Mouse (Mus musculus) midbrain, embryonic 14.5 days (tissue): ENCODE results near the gene Tcf20. TPM values are rescaled to one million over a fixed set of nuclear protein-coding genes. Genes with fewer than 3 reads are reported as not detected.

Experiments
- ATAC-seq: fragments of 200-750 bp; cut with Nextera tagmentation; 2 replicates; pipeline ENCODE4 v1.8.0; 2017; ENCODE audit warnings: moderate number of reproducible peaks, moderate library complexity; ENCODE audit not compliant: low FRiP score, low TSS enrichment
- DNase-seq: peaks from one replicate; pipeline ENCODE4 v3.0.0-alpha.2; 2015
- H3K27ac ChIP-seq: fragments of 300-500 bp; sonication (generic); replicated peaks from 2 replicates; pipeline ENCODE4 v1.5.1; 2014; ENCODE audit warnings: mild to moderate bottlenecking, low read depth, low read length, moderate library complexity
- H3K27me3 ChIP-seq: fragments of 300-500 bp; sonication (generic); 2 replicates; pipeline ENCODE4 v1.6.1; 2014; ENCODE audit warnings: low read length, control low read depth, mixed read lengths; ENCODE audit not compliant: control insufficient read depth, insufficient read depth
- H3K36me3 ChIP-seq: fragments of 300-500 bp; sonication (generic); 2 replicates; pipeline ENCODE4 v1.6.1; 2014; ENCODE audit warnings: low read length, control low read depth; ENCODE audit not compliant: control insufficient read depth, insufficient read depth
- H3K4me1 ChIP-seq: fragments of 300-500 bp; sonication (generic); 2 replicates; pipeline ENCODE4 v1.6.1; 2014; ENCODE audit warnings: mild to moderate bottlenecking, antibody characterized with exemption, low read length, control low read depth; ENCODE audit not compliant: control insufficient read depth, insufficient read depth
- H3K4me2 ChIP-seq: fragments of 300-500 bp; sonication (generic); 2 replicates; pipeline ENCODE4 v1.6.1; 2014; ENCODE audit warnings: mild to moderate bottlenecking, low read length, moderate library complexity
- H3K4me3 ChIP-seq: fragments of 300-500 bp; sonication (generic); replicated peaks from 2 replicates; pipeline ENCODE4 v1.5.1; 2014; ENCODE audit warnings: low read depth, low read length
- H3K9ac ChIP-seq: fragments of 300-500 bp; sonication (generic); replicated peaks from 2 replicates; pipeline ENCODE4 v1.6.1; 2014; ENCODE audit warnings: mild to moderate bottlenecking, low read length, moderate library complexity
- H3K9me3 ChIP-seq: fragments of 300-500 bp; sonication (generic); 2 replicates; pipeline ENCODE4 v1.6.1; 2016; ENCODE audit warnings: low read length, control low read depth, mixed read lengths; ENCODE audit not compliant: control insufficient read depth
- WGBS: fragments of 180-500 bp; shearing (Covaris S2); extraction: QIAGEN DNeasy Blood & Tissue Kit; methylation state at CpG from one replicate; pipeline ENCODE4 v1.1.7; 2014; 5-methylcytosine and 5-hydroxymethylcytosine counted together
- polyA plus RNA-seq: library from polyadenylated mRNA; unstranded; fragments of >200 nt; fragmentation: Nextera tagmentation; extraction: Ambion mirVana; gene quantifications from 2 replicates; pipeline ENCODE4 v1.2.1, GENCODE M21; 2014

Gene Tcf20
- polyA plus RNA-seq, 1 experiment from 2014 or later: 18.0 TPM

- peaks cover 6% of the 10 kb centered on the region; the same call in 1 of the 2 replicates for H3K27me3 ChIP-seq
- DNase-seq: peak; percentile 86
- ATAC-seq: peak; percentile 53
- peak overlapping the region; percentile 15; the same call in 1 of the 2 replicates for H3K4me3 ChIP-seq
- peaks cover 4% of the 10 kb centered on the region; the same call in 1 of the 2 replicates for H3K36me3 ChIP-seq
- H3K9me3 ChIP-seq: no peaks in the 10 kb centered on the region
- H3K4me2 ChIP-seq: peak overlapping the region; percentile 80
- WGBS: under 1% methylated on average over 16 of the region's 16 CpGs
- peak overlapping the region; percentile 41 for H3K9ac ChIP-seq
- H3K4me1 ChIP-seq: peaks cover 76% of the 10 kb centered on the region
- peak overlapping the region; percentile 84 for H3K27ac ChIP-seq
Measured at GRCm38 (mm10) chr15:82958253-82958701, 29.4 kb downstream of the Tcf20 start.

GRCm38 (mm10) chr15:82956721-82957120, 31.0 kb downstream of the Tcf20 start:
- ATAC-seq (no peak), DNase-seq (no peak)
- peaks cover 81% of the 10 kb centered on the region for H3K4me1 ChIP-seq
- no peaks in the 10 kb centered on the region for H3K9me3 ChIP-seq
- no peak overlapping the region for H3K4me3 ChIP-seq
- H3K36me3 ChIP-seq: peaks cover 4% of the 10 kb centered on the region; the same call in 1 of the 2 replicates
- H3K27ac ChIP-seq: 0 out of 2 replicates have a peak overlapping the region, but pooled peaks have one; percentile 13
- H3K27me3 ChIP-seq: peaks cover 6% of the 10 kb centered on the region; the same call in 1 of the 2 replicates
- H3K4me2 ChIP-seq: no peak overlapping the region
- 56% methylated on average over 4 of the region's 4 CpGs for WGBS
- no peak overlapping the region; the same call in 1 of the 2 replicates for H3K9ac ChIP-seq

DNA sequence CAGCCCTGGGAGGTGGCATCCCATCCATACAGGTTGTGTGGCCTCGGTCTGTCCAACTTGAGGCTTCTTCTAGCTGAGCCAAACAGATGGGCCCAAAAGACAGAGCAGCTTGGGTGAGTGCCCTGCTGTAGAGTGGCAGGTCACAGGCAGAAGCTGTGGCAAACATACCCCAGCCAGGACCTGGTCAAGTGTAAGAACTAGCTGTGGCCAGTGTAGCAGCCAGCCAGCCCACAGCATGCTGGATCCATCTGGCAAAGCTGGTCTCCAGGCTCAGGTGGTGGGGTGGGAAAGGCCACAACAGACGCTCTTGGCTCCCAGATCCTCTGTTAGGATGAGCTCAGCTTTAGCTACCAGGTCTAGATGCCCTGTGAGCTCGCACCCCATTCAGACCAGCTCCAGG, 31.4 kb downstream of the Tcf20 start:
- Histone ChIP-seq H3K4me2 (no peak overlapping the region), H3K36me3 (peaks cover 4% of the 10 kb centered on the region; the same call in 1 of the 2 replicates), H3K27ac (no peak overlapping the region), H3K4me1 (peaks cover 78% of the 10 kb centered on the region), H3K4me3 (no peak overlapping the region), H3K9me3 (no peaks in the 10 kb centered on the region), H3K9ac (no peak overlapping the region), H3K27me3 (peaks cover 3% of the 10 kb centered on the region; the same call in 1 of the 2 replicates)
- no peak for DNase-seq
- 88% methylated on average over 3 of the region's 3 CpGs for WGBS
- ATAC-seq: no peak

DNA sequence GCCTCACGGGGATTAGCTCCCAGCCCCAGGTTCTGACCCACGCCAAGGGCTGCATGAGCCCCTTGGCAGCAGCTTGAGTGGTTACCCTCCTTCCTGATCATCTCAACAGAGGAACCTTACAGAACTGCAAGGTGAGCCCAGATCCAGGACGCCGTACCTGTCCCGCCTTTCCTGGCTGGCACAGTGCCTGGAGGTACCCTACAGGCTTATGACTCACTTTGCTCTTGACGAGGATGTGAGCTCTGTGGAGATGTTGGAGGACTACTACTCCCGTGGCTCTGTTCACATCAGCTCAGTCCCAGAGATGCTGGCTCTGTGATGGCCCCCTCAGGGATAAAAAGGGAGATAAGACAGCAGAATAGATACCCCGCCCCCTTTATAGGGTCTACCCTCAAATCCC, 32.4 kb downstream of the Tcf20 start:
- DNase-seq: no peak
- no peak overlapping the region for H3K9ac ChIP-seq
- no peak for ATAC-seq
- H3K4me2 ChIP-seq: no peak overlapping the region
- peaks cover 77% of the 10 kb centered on the region for H3K4me1 ChIP-seq
- no peak overlapping the region for H3K4me3 ChIP-seq
- peaks cover 4% of the 10 kb centered on the region; the same call in 1 of the 2 replicates for H3K36me3 ChIP-seq
- no peaks in the 10 kb centered on the region for H3K9me3 ChIP-seq
- WGBS: 82% methylated on average over 8 of the region's 8 CpGs
- H3K27me3 ChIP-seq: peaks cover 4% of the 10 kb centered on the region; the same call in 1 of the 2 replicates
- H3K27ac ChIP-seq: no peak overlapping the region

DNA sequence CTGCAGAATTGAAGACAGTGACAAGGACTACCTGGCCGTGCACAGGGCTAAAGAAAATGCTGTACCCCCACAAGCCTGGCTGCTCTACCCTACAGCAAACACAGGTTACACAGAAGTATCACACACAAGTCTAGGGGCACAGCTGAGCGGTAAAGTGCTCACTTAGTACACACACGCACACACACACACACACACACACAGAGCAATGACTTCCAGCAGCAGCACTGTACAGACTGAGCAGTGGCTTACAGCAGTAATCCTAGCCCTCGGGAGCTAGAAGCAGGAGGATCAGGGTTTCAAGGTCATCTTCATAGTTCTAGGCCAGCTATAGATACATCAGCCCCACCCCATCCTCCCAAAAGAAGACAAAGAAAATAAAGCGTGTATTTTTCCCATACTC, 33.6 kb downstream of the Tcf20 start:
- Histone ChIP-seq H3K4me1 (peaks cover 68% of the 10 kb centered on the region), H3K9ac (peak overlapping the region; percentile 9; the same call in 1 of the 2 replicates), H3K27me3 (peaks cover 4% of the 10 kb centered on the region; the same call in 1 of the 2 replicates), H3K4me3 (no peak overlapping the region), H3K4me2 (no peak overlapping the region), H3K9me3 (no peaks in the 10 kb centered on the region), H3K27ac (no peak overlapping the region), H3K36me3 (peaks cover 4% of the 10 kb centered on the region; the same call in 1 of the 2 replicates)
- WGBS: 66% methylated on average over 5 of the region's 5 CpGs
- no peak for ATAC-seq
- no peak for DNase-seq

GRCm38 (mm10) chr15:82953096-82953495, 34.6 kb downstream of the Tcf20 start:
- peak overlapping the region; percentile 23; the same call in 1 of the 2 replicates for H3K9ac ChIP-seq
- H3K4me1 ChIP-seq: peaks cover 64% of the 10 kb centered on the region
- no peak overlapping the region for H3K4me3 ChIP-seq
- 19% methylated on average over 4 of the region's 4 CpGs for WGBS
- no peak for ATAC-seq
- H3K27ac ChIP-seq: peak overlapping the region; percentile 70
- no peak for DNase-seq
- peak overlapping the region; percentile 24; the same call in 1 of the 2 replicates for H3K4me2 ChIP-seq
- peaks cover 4% of the 10 kb centered on the region; the same call in 1 of the 2 replicates for H3K27me3 ChIP-seq
- H3K9me3 ChIP-seq: no peaks in the 10 kb centered on the region
- peaks cover 4% of the 10 kb centered on the region; the same call in 1 of the 2 replicates for H3K36me3 ChIP-seq

DNA sequence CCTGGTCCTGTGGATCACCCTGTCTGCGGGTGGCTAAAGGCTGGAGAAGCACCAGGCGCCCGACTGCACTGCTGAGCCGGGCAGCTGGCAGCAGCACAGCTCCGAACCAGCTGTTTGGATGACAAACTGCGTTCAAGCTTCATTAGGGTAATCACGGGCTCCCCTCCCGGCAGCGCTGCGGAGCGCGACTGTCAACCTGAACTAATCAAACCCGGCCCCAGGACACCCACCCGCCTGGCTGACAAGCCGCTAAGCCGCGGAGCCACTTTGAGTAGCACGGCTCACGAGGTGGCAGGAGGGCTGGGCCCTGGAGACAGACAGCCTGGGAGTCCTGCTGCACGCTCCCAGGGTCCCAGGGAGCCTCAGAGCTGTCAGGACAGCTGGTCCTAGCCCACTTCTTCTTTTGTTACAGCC, 35.4 kb downstream of the Tcf20 start:
- H3K36me3 ChIP-seq: peaks cover 4% of the 10 kb centered on the region; the same call in 1 of the 2 replicates
- H3K27ac ChIP-seq: peak overlapping the region; percentile 70
- peaks cover 60% of the 10 kb centered on the region for H3K4me1 ChIP-seq
- H3K4me3 ChIP-seq: no peak overlapping the region
- DNase-seq: peak; percentile 88
- H3K9ac ChIP-seq: peak overlapping the region; percentile 44
- 2% methylated on average over 20 of the region's 20 CpGs for WGBS
- H3K4me2 ChIP-seq: peak overlapping the region; percentile 24
- no peaks in the 10 kb centered on the region for H3K9me3 ChIP-seq
- ATAC-seq: peak; percentile 81; the same call in 1 of the 2 replicates
- H3K27me3 ChIP-seq: peaks cover 4% of the 10 kb centered on the region; the same call in 1 of the 2 replicates

DNA sequence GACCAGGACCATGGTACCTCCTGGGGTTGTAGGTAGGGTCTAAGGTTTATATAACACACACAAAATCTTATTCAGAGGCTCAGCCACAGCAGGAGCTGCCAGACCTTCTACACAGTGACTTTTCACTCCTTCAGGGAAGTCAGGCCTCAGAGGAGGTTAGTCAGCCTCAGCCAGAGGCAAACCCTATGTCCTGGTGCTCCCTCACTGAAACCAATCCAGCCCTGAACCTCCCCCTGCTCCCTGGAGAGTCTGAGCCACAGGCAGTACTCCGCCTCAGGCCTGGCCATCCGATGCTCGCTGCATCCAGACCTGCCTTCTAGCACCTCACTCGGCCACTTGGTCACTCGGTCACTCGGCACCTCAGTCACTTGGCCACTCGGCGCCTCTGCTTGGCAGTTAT, 37.4 kb downstream of the Tcf20 start:
- Histone ChIP-seq H3K27me3 (peaks cover 4% of the 10 kb centered on the region; the same call in 1 of the 2 replicates), H3K36me3 (peaks cover 7% of the 10 kb centered on the region; the same call in 1 of the 2 replicates), H3K27ac (no peak overlapping the region), H3K9ac (no peak overlapping the region), H3K4me3 (no peak overlapping the region), H3K9me3 (no peaks in the 10 kb centered on the region), H3K4me1 (peaks cover 57% of the 10 kb centered on the region), H3K4me2 (no peak overlapping the region)
- WGBS: 56% methylated on average over 8 of the region's 8 CpGs
- no peak for ATAC-seq
- no peak for DNase-seq

GRCm38 (mm10) chr15:82947431-82947830, 40.2 kb downstream of the Tcf20 start:
- Histone ChIP-seq H3K4me1 (peaks cover 40% of the 10 kb centered on the region), H3K4me3 (no peak overlapping the region), H3K36me3 (0 out of 2 replicates have a peak, but pooled peaks cover 3% of the 10 kb centered on the region), H3K9me3 (no peaks in the 10 kb centered on the region), H3K9ac (no peak overlapping the region), H3K27ac (no peak overlapping the region), H3K27me3 (0 out of 2 replicates have a peak, but pooled peaks cover 4% of the 10 kb centered on the region), H3K4me2 (no peak overlapping the region)
- DNase-seq (no peak), ATAC-seq (no peak)
- whole genome bisulfite sequencing: 69% methylated on average over 5 of the region's 5 CpGs
